Mouse (Mus musculus) left cerebral cortex, adult 11 months (tissue): ENCODE data around the gene Asah2.
"Not testable (repeated sequence)": the region's sequence is repeated elsewhere in the genome, so short reads cannot be mapped to it uniquely, and the experiment has no call there.

ENCODE experiments used
- DNase-seq: peaks from one replicate; pipeline ENCODE4 v3.0.0; 2022; ENCODE audit warnings: low spot score

Gene Asah2

GRCm38 (mm10) chr19:32107771-32108306 is at the start of gene Asah2:
TSS of gene Asah2 (minus strand) at chr19:32108211.
- DNase-seq = peak; percentile 60

- DNase-seq = no peak
Observed at GRCm38 (mm10) chr19:32157045-32157444, 49.0 kb upstream of the Asah2 start.

GRCm38 (mm10) chr19:32152529-32152928 is 44.5 kb upstream of the Asah2 start:
- no peak for DNase-seq

GRCm38 (mm10) chr19:32148710-32149109 is 40.7 kb upstream of the Asah2 start:
- DNase-seq = no peak

- DNase-seq = no peak
Observed at GRCm38 (mm10) chr19:32142383-32142782, 34.4 kb upstream of the Asah2 start.

GRCm38 (mm10) chr19:32138361-32139088 is 30.5 kb upstream of the Asah2 start:
- DNase-seq = no peak

- DNase-seq = no peak
Observed at GRCm38 (mm10) chr19:32137904-32138303, 29.9 kb upstream of the Asah2 start.

- DNase-seq = no peak
Observed at GRCm38 (mm10) chr19:32136888-32137625, 29.0 kb upstream of the Asah2 start.

GRCm38 (mm10) chr19:32131707-32132488 is 23.9 kb upstream of the Asah2 start:
- DNase-seq = not testable (repeated sequence)

GRCm38 (mm10) chr19:32129281-32129680 is 21.3 kb upstream of the Asah2 start:
- DNase-seq = no peak

GRCm38 (mm10) chr19:32127180-32127850 is 19.3 kb upstream of the Asah2 start:
- no peak for DNase-seq

GRCm38 (mm10) chr19:32124155-32124554 is 16.1 kb upstream of the Asah2 start:
- DNase-seq = no peak

- no peak for DNase-seq
Observed at GRCm38 (mm10) chr19:32123196-32123595, 15.2 kb upstream of the Asah2 start.

GRCm38 (mm10) chr19:32120798-32121197 is 12.8 kb upstream of the Asah2 start:
- no peak for DNase-seq

- DNase-seq = no peak
Observed at GRCm38 (mm10) chr19:32119666-32120065, 11.7 kb upstream of the Asah2 start.

- DNase-seq = no peak
Observed at GRCm38 (mm10) chr19:32118496-32118895, 10.5 kb upstream of the Asah2 start.

GRCm38 (mm10) chr19:32117484-32118018 is 9.5 kb upstream of the Asah2 start:
- DNase-seq = no peak

GRCm38 (mm10) chr19:32111866-32112790 is 4.1 kb upstream of the Asah2 start:
- DNase-seq = no peak

- DNase-seq = no peak
Observed at GRCm38 (mm10) chr19:32106750-32107149, 1.3 kb downstream of the Asah2 start.

- no peak for DNase-seq
Observed at GRCm38 (mm10) chr19:32104217-32104616, 3.8 kb downstream of the Asah2 start.

GRCm38 (mm10) chr19:32102976-32103300 is 5.1 kb downstream of the Asah2 start:
- peak; percentile 27 for DNase-seq
